Mouse (Mus musculus): Measurements from ENCODE around the gene Slc7a1.
A peak's percentile ranks its signal among the peaks of the same experiment; 100 is the strongest.

Gene Slc7a1

DNA sequence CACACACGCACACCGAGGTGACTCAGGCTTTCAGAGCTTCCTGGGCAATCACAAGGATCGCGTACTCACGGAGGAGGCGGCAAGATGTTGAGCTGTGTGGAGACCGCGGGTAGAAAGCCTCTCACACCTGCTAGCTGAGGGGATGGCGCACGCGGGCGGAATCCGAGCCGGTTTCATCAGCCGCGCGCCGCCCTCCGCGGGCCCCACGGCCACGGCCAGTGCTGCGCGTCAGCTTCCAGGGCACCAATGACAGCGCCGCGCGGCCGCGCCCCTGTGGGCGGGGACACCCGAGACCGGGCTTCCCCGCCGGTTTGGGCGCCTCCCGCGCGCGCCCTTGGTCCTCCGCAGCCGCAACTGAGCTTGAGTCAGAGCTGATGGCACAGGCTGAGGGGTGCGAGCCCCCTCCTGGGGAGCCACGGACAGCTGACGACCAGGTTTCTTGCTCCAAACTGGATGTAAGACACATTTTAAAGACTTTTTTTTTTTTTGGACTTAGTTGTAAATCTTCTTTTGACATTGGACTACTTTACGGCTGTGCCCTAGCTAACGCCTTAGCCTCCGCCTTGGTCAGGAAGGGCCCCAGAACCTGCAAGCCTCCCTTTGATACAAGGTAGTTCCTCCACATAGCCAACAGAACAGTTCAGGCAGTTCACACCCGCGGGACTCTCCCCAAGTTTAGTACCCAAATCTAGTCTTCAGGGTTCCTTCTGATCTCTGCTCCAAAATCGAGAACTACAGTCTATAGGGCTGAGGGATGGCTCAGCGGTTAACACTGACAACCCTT, at the start of gene Slc7a1:
TSS of gene Slc7a1 (minus strand) at position 245 of the 784 bp plus-strand sequence.
- peak; percentile 81 for DNase-seq

DNA sequence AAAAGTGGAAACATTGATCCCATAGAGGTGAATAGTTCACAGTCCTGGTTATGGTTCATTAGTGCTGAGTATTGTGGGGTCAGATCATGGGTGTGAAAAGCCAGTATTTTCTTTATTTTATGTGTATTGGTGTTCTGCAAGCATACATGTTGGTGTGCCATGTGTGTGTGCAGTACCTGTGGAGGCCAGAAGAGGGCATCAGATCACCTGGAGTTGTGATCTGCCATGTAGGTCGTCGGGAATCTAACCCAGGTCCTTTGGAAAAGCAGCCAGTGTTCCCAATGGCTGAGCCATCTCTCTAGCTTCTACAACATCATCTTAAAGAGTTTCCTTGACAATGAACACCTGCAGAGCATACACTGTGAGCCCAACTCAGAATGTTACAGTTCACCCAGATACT, 45.3 kb upstream of the Slc7a1 start:
- no peak for DNase-seq

DNA sequence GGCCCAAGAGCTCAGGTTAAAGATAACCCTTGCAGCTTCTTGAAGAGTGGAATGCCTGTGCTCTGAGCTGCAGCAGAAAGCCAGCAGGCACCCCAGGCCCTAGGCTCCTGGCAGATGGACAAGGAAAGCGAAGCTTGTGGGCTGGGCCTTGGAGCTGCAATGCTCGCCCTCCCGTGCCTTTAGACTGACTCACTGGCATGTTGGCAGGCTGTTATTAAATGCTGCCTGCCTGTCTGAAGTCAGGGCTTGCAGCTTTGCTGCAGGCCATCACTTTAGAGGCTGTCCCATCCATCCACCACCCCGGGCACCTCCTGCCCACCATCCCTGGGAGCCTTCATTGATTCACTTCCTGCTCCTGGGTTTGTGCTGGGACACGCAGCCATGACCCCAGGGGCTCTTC, 44.0 kb upstream of the Slc7a1 start:
- peak; percentile 48 for DNase-seq

DNA sequence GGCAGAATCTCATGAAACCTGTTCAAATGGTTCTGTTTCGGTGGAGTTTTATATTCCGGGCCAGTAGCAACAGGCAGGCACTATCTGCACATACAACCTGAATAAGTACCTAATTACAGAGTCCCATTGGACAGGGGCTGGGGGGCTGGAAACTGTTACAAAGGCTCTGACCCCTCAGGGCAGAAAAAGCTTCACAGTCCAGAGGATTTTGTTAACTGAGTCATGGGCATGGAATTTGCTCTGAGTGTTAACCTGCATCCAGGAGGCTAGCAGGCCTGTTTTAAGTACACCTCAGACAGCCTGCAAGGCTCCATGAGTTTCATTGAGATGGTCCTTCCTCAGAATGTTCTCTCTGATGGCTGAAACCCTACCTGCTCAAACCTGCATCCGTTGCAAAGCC, 36.0 kb upstream of the Slc7a1 start:
- DNase-seq, result no peak

DNA sequence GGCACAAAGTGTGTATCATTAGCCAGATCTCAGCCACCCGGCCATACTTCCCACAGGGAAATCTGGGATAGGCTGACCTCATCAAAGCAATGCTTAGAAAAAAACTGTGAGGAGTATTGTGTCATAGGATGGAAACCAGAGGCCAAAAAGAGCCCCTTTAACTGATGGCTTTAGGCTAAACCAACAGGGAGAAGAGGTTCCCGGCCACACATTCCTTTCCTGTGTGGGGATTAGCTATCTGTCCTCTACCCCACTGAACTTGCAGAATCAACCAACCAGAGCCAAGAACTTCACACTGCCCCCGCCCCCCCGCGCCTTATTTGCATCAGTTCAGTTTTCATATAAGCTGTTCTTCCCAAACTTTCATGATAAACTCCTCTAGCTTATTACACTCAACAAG, 32.4 kb upstream of the Slc7a1 start:
- DNase-seq, result no peak

DNA sequence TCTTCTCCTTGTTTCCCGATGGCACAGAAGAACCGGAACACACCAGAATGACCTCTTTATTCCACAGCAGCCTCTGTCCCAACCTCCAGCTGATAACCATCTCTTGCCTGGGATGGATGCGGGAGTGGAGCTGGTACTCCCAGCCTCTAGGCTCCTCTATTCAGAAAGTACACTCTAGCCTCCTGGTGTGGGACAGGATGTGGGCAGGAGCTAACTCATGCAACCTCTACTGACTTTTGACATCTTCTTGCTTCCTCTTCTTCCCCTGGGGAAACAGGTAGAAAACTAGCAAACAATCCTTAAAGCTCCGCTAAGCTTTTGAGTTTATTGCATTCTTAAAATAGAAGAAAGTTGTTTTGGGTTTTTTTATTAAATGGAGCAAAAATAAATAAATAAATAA, 29.1 kb upstream of the Slc7a1 start:
- DNase-seq, result no peak

DNA sequence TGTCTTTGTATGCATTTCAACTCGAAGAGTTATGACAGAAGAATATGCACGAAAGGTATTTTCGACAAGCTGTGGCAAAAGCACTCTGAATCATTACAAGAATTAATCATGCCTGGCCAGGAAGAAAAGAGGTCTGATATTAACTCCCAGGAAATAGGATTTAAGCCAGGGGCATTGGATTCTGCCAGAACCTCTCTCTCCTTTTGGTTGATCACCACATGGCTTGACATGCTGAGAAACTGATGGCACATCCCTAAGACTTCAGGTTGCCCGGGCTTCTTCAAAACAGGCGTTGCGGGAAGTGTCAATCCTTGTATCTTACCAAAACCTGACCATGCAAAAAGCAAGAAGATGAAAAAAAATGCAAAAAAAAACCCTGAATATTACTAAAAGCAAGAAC, 25.4 kb upstream of the Slc7a1 start:
- no peak for DNase-seq

DNA sequence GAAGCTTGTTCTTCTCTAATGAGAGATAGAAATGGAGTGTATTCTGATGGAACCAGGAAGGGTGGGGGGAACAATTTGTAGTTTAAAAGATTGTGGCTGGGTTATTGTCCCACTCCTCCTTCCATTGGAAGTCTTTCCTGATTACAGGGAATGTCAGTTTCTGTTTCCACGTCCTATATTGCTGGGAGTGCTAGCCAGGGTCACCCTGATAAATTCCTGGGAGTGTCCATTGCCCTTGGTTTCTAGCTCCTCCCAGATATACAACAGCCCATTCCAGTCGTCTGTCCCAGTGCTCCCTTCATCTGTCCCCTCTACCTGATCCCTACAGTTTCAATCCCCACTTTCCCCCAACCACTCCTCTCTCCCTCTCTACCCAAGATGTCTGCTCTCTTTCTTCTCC, 21.6 kb upstream of the Slc7a1 start:
- DNase-seq, result no peak

DNA sequence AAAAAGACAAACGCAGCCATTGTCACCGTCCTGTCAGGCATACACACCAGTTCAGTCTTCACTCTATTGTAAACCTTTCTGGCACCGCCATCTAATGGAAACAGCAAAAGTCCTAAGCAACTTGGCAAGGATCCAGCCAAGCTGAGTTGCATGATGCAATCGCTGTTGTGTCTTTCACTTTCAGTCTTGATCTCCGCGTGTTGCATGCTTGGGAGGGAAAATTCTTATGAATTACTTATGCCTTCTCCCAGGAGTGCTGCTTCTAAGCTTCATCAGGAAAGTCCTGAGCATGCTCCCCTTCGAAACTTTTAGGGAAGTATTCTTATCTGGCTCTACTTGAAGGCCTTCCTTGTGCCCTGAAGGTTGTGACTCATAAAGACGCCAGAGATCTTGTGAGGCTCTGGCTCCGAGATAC, 19.4 kb upstream of the Slc7a1 start:
- DNase-seq, result no peak

DNA sequence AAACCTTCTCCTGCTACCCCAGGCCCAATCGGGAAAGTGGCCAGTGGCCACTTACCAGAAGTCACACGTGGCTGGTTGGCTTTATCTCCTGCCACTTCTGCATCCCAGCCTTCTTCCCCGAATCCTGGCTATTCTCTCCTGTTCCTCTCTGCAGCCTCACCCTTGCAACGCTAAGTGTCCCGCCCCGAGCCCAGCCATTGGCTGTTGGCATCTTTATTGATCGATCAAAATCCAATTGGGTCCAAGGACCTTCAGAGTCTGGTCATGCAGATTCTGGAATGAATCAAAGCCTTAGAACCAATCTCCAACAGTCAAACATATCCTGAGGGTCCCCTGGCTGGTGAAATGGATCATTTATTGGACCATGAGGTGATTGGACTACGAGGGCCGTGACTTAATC, 18.7 kb upstream of the Slc7a1 start:
- no peak for DNase-seq

DNA sequence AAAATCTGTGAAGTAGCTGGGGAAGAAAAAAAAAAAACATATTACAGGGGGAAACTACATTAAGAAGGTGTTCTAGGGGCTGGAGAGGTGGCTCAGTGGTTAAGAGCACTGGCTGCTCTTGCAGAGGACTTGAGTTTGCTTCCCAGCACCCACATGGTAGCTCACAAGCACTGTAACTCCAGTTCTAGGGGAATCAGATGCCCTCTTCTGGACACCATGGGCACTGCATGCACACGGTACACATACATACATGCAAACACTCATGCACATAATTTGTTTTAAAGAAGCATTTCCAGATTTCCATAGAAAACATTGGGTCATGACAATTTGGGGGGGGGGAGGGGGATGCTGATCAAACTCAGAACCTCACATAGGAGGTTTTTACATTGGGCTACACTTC, 18.1 kb upstream of the Slc7a1 start:
- DNase-seq, result no peak

DNA sequence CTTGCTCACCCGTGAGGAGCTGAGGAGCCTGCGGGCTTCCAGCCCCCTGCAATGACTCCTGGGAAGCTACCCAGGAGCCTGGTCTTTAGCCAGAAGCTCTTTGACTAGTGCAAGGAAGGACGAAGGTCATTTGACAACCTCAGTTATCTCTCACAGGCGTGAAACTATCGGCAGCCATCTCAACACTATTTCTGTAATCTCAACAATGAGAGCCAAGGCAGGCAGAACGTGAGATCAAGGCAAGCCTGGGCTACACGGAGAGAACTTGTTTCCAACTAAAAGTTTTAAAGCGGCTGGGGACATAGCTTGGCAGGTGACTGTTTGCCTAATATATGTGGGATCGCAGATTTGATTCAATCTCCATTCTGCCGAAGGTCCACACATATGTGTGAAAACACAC, 16.8 kb upstream of the Slc7a1 start:
- no peak for DNase-seq

DNA sequence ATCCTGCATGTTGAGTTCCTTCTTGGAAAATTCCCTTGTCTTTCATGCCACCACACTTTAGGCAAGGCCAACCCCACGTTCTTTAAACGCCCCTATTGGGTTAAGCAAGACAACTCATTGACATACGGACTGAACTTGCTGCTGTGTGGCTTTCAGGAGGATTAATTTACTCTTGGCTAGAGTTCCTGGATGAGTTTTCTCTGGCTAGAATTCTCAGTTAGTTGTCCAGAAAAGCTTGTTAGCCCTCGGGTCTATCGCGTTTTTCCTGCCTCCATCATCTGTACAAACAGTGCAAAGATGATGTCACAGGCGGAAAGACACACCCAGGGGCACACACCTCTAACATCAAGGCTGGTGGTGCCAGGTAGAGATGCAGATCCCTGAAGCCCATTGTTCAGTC, 14.5 kb upstream of the Slc7a1 start:
- no peak for DNase-seq

DNA sequence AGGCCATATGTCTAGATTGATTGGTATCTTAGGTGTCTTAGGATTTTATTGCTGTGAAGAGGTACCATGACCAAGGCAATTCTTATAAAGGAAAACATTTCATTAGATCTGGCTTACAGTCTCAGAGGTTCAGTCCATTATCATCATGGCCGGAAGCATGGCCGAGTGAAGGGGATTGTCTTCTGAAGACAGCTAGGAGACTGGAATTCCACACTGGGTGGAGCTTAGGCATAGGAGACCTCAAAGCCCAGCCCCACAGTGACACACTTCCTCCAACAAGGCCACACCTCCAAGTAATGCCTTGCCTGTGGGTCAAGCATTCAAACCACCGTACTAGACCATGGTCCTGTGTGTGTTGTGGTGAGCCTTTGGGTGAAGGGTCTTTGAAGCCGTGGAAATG, 12.8 kb upstream of the Slc7a1 start:
- no peak for DNase-seq

DNA sequence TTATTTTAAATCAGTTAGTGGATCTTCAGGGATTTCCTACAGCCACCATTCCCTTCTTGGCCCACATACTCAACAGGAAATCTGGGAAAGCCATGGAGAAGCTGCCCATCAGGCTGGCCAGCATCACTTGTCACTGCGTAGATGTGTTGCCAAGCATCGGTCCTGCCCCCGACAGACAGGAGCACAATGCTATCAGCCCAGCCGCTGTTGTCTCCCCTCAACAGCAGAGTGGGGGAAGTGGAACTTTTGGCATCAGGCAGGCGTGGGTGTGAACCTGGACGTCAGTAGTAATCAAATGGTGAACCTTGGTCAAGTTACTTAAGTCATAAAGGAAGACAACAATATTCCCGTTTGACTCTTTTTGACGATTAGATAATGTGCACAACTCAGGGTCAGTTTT, 9.8 kb upstream of the Slc7a1 start:
- no peak for DNase-seq

DNA sequence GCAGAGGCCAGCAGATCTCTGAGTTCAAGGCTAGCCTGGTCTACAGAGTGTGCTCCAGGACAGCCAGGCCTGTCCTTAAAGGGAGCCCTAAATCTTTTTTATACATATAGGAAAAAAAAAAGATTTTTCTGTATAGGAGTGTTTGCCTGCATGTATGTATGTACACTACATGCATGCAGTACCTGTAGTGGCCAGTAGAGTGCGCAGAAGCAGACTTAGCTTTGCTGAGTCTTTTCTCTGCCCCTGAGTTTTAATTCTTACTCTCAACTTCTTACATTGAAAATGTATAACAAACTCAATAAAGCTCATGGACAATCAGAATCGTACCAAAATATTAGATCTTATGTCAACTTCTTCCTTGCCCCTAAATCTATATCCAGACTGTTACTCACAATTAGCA, 7.2 kb upstream of the Slc7a1 start:
- DNase-seq, result no peak

DNA sequence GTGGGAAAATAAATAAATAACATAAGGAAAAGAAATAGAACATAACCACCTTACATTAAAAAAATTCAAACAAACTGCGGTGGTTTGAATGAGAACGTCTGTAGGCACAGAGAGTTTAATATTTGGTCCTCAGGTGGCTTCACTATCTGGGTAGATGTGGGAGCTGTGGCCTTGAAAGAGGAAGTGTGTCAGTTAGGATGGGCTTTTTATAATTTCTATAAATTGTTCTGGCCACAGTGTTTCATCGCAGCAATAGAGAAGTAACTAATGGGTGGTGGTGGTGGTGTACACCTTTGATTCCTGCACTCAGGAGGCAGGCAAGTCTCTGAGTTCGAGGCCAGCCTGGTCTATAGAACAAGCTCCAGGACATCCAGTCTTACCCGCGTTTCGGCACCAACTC, 4.8 kb upstream of the Slc7a1 start:
- DNase-seq, result no peak

DNA sequence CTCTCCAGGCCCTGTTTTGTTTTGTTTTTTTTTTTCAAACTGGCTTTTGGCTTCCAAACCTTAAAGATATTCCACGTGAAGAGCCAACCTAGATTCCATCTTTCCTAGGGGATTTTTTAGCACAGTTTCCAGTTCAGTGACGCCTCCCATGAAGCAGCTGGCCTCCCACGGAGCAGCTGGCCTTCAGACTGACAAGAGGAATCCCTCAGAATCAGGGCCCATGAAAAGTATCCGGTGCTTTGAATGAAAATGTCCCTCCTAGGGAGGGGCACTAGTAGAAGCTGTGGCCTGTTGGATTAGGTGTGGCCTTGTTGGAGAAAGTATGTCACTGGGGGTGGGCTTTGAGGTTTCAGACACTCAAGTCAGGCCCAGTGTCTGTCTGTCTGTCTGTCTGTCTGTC, 2.9 kb upstream of the Slc7a1 start:
- DNase-seq, result no peak

DNA sequence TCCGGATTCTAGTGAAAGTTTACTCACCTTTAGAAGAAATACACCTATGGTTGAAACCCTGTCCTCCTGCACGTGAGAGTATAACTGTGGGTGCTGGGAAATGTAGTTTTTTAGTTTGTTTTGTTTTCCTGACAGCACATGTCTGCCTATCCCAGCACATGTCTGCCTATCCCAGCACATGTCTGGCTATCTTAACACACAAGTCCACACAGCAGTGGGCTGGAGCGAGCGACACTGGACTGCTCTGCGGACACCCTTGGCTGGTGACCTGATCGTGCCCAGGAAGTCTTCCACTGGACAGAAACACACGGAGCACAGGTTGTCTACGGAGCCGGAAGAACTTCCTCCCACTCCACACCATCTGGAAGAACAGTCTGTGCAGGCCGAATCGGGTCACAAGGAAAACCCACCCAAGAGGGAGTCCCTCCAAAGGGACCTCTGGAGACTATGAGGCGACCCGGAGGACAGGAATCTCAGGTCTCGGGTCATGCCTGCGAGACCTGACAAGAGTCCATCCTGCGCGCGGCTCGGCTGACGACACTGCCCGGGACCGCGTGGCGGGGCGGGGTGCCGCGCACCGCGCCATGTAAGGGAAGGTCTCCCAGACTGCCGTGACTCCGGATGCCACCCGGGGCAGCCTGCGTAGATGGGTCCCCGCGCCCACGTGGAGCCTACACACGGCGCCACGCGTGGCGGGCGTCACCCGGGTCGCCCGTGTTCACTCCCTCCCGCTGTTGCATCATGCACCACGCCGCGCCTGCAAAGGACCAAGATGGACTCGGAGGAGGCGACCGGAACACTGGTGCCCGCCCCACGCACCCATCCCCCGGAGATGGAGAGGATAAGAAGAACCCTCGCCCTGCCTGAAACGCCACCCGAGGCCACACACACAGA, 691 bp downstream of the Slc7a1 start:
- DNase-seq, result no peak

DNA sequence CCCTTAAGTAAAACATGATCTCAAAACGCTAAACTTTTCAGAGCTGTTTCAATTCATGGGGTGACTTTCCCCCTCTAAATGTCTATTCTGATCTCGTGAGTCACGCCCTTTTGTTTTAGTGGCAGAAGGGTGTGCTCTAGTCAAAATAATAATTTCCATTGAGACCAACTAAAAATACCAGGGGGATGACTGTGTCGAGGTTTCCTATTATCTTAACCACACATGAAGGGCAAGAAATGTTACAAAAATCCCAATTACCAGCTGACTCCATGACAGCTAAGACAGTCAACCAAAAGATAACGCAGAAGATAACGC, 1.3 kb downstream of the Slc7a1 start:
- no peak for DNase-seq

DNA sequence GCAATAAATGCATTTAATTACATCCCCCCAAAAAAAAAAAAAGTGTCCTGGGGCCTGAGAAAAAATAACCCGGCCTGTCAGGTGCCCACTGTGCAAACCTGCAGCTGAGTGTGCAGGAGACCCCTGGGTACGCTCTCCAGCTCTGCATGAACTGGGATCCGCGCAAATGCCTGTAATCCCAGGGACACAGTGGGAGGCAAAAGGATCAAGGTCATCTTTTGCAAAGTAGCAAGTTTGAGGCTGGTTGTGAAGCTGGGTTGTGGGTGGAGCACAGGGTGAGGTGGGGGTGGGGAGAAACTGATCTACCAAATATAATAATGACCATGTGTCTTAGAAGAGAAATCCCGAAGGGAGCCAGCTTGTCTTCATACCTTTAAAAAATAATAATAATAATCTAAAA, 1.8 kb downstream of the Slc7a1 start:
- DNase-seq, result no peak

DNA sequence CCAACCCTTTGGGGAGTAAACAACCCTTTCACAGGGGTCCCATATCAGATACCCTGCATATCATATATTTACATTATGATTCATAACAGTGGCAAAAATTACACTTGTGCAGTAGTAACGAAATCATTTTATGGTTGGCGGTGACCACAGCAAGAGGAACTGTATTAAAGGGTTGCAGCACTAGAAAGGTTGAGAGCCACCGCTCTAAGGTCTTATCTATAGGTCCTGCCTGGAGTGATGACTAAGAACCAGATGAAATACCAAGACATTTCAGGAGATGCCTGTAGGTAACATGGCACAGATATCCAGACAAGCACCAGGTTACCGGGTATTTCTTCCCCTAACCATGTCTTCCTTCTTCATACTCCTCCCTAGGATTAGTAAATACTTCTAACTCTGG, 2.3 kb downstream of the Slc7a1 start:
- DNase-seq, result no peak

DNA sequence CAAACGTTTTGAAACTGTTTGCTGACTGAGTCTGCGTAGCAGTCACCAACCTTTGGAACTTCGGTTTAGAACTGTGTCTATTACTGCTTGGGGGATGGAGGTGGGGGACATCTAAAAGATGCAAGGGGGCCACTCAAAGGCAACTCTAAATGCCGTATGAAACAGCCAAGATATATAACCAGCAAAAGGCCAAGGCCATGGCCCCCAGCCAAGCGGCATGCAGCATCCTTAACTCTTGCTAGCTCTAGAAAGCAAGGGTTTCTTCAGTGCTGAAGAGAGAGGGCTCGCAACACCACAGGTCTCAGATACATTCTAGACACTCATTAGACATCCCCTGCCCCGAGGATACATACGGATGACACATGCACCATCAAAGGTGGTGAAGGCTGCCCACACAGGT, 6.4 kb downstream of the Slc7a1 start:
- DNase-seq, result no peak

DNA sequence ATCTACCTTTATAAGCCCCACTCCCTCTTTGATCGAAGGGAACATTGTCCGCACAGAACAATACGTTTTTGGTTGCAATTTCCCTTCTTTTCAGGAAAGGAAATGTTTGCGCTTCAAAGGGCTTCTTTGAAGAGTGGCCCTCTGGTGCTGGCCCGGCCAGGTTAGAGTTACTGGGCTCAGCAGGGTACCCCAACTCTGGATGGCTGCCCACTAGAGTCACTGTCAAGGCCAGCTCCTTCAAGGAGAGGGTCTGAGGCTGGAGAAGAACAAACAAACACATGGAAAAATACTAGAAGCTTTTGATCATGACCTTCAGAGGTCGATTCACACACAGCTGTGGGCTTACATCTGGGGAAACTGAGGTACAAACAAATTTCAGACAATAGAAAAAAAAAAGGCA, 6.9 kb downstream of the Slc7a1 start:
- DNase-seq, result no peak

Measured in cerebellum, adult 11-12 months (tissue).